Mouse (Mus musculus): ENCODE results near the gene Sh3bp4.

Gene Sh3bp4

GRCm38 (mm10) chr1:89093696-89094095 is 23.5 kb downstream of the Sh3bp4 start:
- no peak for DNase-seq (ENCODE audit: low spot score in 2 of 2)

- no peak for DNase-seq (ENCODE audit: low spot score in 2 of 2)
Observed at GRCm38 (mm10) chr1:89094416-89094815, 24.2 kb downstream of the Sh3bp4 start.

GRCm38 (mm10) chr1:89095642-89096424 is 25.6 kb downstream of the Sh3bp4 start:
- no peak for DNase-seq (ENCODE audit: low spot score in 2 of 2)

GRCm38 (mm10) chr1:89102231-89103003 is 32.2 kb downstream of the Sh3bp4 start:
- DNase-seq (ENCODE audit: low spot score in 2 of 2) = no peak

GRCm38 (mm10) chr1:89103004-89103263 is 32.7 kb downstream of the Sh3bp4 start:
- no peak for DNase-seq (ENCODE audit: low spot score in 2 of 2)

- no peak for DNase-seq (ENCODE audit: low spot score in 2 of 2)
Observed at GRCm38 (mm10) chr1:89103505-89103904, 33.3 kb downstream of the Sh3bp4 start.

GRCm38 (mm10) chr1:89104066-89104765 is 34.0 kb downstream of the Sh3bp4 start:
- DNase-seq (ENCODE audit: low spot score in 2 of 2) = no peak

GRCm38 (mm10) chr1:89105891-89106830 is 35.9 kb downstream of the Sh3bp4 start:
- DNase-seq (ENCODE audit: low spot score in 2 of 2) = no peak

- no peak for DNase-seq (ENCODE audit: low spot score in 2 of 2)
Observed at GRCm38 (mm10) chr1:89107466-89107865, 37.3 kb downstream of the Sh3bp4 start.

- DNase-seq (ENCODE audit: low spot score in 2 of 2) = no peak
Observed at GRCm38 (mm10) chr1:89108340-89108896, 38.2 kb downstream of the Sh3bp4 start.

GRCm38 (mm10) chr1:89109767-89110166 is 39.6 kb downstream of the Sh3bp4 start:
- DNase-seq (ENCODE audit: low spot score in 2 of 2) = no peak

GRCm38 (mm10) chr1:89110767-89111534 is 40.7 kb downstream of the Sh3bp4 start:
- DNase-seq (ENCODE audit: low spot score in 2 of 2) = no peak

- no peak for DNase-seq (ENCODE audit: low spot score in 2 of 2)
Observed at GRCm38 (mm10) chr1:89112544-89112943, 42.3 kb downstream of the Sh3bp4 start.

GRCm38 (mm10) chr1:89113731-89114130 is 43.5 kb downstream of the Sh3bp4 start:
- DNase-seq (ENCODE audit: low spot score in 2 of 2) = no peak

GRCm38 (mm10) chr1:89117062-89117461 is 46.8 kb downstream of the Sh3bp4 start:
- no peak for DNase-seq (ENCODE audit: low spot score in 2 of 2)

GRCm38 (mm10) chr1:89118076-89118475 is 47.9 kb downstream of the Sh3bp4 start:
- DNase-seq (ENCODE audit: low spot score in 2 of 2) = no peak

- DNase-seq (ENCODE audit: low spot score in 2 of 2) = no peak
Observed at GRCm38 (mm10) chr1:89118836-89119235, 48.6 kb downstream of the Sh3bp4 start.

- DNase-seq (ENCODE audit: low spot score in 2 of 2) = no peak
Observed at GRCm38 (mm10) chr1:89120290-89120689, 50.1 kb downstream of the Sh3bp4 start.

- no peak for DNase-seq (ENCODE audit: low spot score in 2 of 2)
Observed at GRCm38 (mm10) chr1:89121466-89121865, 51.3 kb downstream of the Sh3bp4 start.

- DNase-seq (ENCODE audit: low spot score in 2 of 2) = no peak
Observed at GRCm38 (mm10) chr1:89122376-89122775, 52.2 kb downstream of the Sh3bp4 start.

Data from thymus, postnatal 10 days (tissue).